In the genomic region with DNA sequence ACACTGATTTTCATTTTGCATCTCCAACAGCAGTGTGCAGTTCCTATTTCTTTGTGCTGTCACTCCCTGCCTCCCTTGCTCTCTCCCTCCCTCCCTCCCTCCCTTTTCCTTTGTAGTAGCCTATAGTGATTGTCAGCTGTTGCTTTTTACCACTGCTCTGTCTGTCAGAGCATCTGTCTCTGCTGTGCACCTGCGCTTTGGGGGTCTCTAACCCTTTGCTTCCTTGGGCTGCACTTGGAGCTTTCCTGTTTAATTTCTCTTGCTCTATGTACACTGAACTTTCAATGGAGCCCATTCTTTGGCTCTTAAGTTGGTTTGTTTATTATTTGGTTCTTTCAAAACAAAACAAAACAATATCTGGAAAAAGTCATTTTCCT, we compare ENCODE assay signal across 8 mouse cellular contexts.
DNase-seq lines count a peak whose midpoint lies in the region; ATAC-seq lines count a peak whose summit lies in the region.

No protein-coding gene starts in this region.

- peak; percentile 22 for DNase-seq in embryo, embryonic 10.5 days (ENCODE audit: low spot score)
- DNase-seq in embryo, embryonic 9.5 days (ENCODE audit: extremely low spot score) = no peak
- DNase-seq in lung, postnatal 14 days = no peak
- DNase-seq in midbrain, embryonic 10.5 days (ENCODE audit: low spot score) = no peak
- DNase-seq in thymus, postnatal 36 days = peak; percentile 22 to 62
- DNase-seq in adrenal gland, adult 18-20 months (ENCODE audit: low spot score in 2 of 2) = no peak
- no peak for DNase-seq in urinary bladder, postnatal 4 days (ENCODE audit: low spot score in 2 of 2)

- ATAC-seq in lung, embryonic 16.5 days (ENCODE audit: low read depth) = no peak

- 43% methylated on average over 1 of the region's 1 CpGs for WGBS in lung, embryonic 16.5 days
- 50% methylated on average over 1 of the region's 1 CpGs for WGBS in midbrain, embryonic 10.5 days

- peak overlapping the region; percentile 63 for H3K4me2 ChIP-seq in lung, embryonic 16.5 days (ENCODE audit: low read depth, low read length)

- peaks cover 18% of the 10 kb centered on the region for H3K4me1 ChIP-seq in lung, embryonic 16.5 days (replicated peaks; ENCODE audit: control insufficient read depth, insufficient read depth, low read length)
- peaks cover 39% of the 10 kb centered on the region for H3K4me1 ChIP-seq in midbrain, embryonic 10.5 days

- H3K9ac ChIP-seq in lung, embryonic 16.5 days (ENCODE audit: low read length) = no peak overlapping the region

- H3K27ac ChIP-seq in lung, embryonic 16.5 days (ENCODE audit: low read length) = no peak overlapping the region
- H3K27ac ChIP-seq in midbrain, embryonic 10.5 days (replicated peaks) = peak overlapping the region; percentile 62

- no peaks in the 10 kb centered on the region; the same call in 1 of the 2 replicates for H3K36me3 ChIP-seq in lung, embryonic 16.5 days (ENCODE audit: control insufficient read depth, insufficient read depth, low read length)
- H3K36me3 ChIP-seq in midbrain, embryonic 10.5 days = peaks cover 28% of the 10 kb centered on the region

- H3K4me3 ChIP-seq in lung, embryonic 16.5 days (ENCODE audit: low read length) = no peak overlapping the region
- peak overlapping the region; percentile 11; the same call in 1 of the 2 replicates for H3K4me3 ChIP-seq in midbrain, embryonic 10.5 days

- no peaks in the 10 kb centered on the region for H3K27me3 ChIP-seq in lung, embryonic 16.5 days (ENCODE audit: control insufficient read depth, insufficient read depth, low read depth, low read length)
- no peaks in the 10 kb centered on the region for H3K27me3 ChIP-seq in midbrain, embryonic 10.5 days (ENCODE audit: low read depth, poor library complexity, severe bottlenecking)

- no peaks in the 10 kb centered on the region for H3K9me3 ChIP-seq in lung, embryonic 16.5 days (ENCODE audit: control insufficient read depth, low read length)
- no peaks in the 10 kb centered on the region for H3K9me3 ChIP-seq in midbrain, embryonic 10.5 days (replicated peaks)

Comparison
In these comparisons a context has a peak if more than half of its experiments do, and no peak if none do; other contexts are left out.
1. DNase-seq: peak in embryo, embryonic 10.5 days (single experiment) and thymus, postnatal 36 days (2 of 2); none in embryo, embryonic 9.5 days (single experiment), lung, postnatal 14 days (single experiment), midbrain, embryonic 10.5 days (single experiment), adrenal gland, adult 18-20 months (0 of 2) and urinary bladder, postnatal 4 days (0 of 2).